Comparison of ENCODE assay signal across 17 mouse cellular contexts in the genomic region with DNA sequence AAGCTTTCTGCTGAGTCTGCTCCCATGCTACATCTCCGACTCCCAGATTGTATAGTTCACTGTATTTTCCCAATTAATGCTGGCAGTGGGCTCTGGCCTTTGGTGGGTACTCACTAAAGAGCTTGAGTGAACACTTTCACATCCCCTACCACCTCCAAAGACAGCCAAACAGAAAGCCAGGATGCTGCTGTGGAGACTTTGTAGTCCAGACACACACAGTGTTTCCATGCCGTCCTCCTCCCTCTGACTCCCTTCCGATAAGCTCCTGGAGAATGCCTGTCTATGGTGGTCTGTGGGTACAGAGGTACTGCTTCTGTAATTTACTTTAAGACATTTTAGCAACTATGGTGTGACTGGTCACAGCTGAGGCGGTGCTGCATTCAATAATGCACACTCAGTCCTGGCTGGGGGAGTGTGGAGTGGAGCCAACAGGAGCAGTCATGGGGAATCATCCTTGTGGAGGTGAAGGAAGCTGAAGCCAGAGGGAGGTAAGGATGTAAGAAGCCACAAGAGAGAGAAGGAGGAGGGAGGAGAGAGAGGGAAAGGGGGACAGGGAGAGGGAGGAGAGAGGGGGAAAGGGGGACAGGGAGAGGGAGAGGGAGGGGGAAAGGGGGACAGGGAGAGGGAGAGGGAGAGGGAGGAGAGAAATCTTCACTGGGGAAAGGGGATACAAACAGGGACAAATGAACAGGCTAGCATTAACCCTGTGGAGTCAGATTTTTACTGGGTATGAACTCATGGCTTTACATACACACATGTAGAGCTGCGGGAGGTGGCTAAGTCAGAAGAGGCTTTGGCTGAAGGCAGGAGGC. TPM values are rescaled to one million over a fixed set of nuclear protein-coding genes. Genes with fewer than 3 reads are reported as not detected.
DNase-seq lines count a peak whose midpoint lies in the region; ATAC-seq and TF ChIP-seq lines count a peak whose summit lies in the region.
"Had no signal": no experiment of that assay in that cellular context is flagged by ENCODE, and none has a peak within 500 bp of the region (broad histone marks: within the 10 kb centered on the region; RNA-seq: fewer than 3 reads in every experiment).

No protein-coding gene starts in this region.

- H3K4me1 ChIP-seq in intestine, embryonic 16.5 days (ENCODE audit: control insufficient read depth, insufficient read depth, low read length): no peaks in the 10 kb centered on the region
- no peaks in the 10 kb centered on the region for H3K4me1 ChIP-seq in intestine, embryonic 15.5 days (replicated peaks)
- no peaks in the 10 kb centered on the region for H3K4me1 ChIP-seq in stomach, embryonic 16.5 days (ENCODE audit: control insufficient read depth, insufficient read depth, low read length)
- no peaks in the 10 kb centered on the region for H3K4me1 ChIP-seq in stomach, postnatal 0 days (replicated peaks; ENCODE audit: control insufficient read depth, insufficient read depth)
- no peaks in the 10 kb centered on the region for H3K4me1 ChIP-seq in hindbrain, postnatal 0 days (ENCODE audit: insufficient read depth, low read length)
- H3K4me1 ChIP-seq: limb, embryonic 15.5 days had no signal

- H3K36me3 ChIP-seq in intestine, embryonic 16.5 days (ENCODE audit: control insufficient read depth, insufficient read depth, low read length): no peaks in the 10 kb centered on the region
- H3K36me3 ChIP-seq in intestine, embryonic 15.5 days: no peaks in the 10 kb centered on the region
- H3K36me3 ChIP-seq in stomach, embryonic 16.5 days (ENCODE audit: control insufficient read depth, insufficient read depth, low read length): no peaks in the 10 kb centered on the region
- no peaks in the 10 kb centered on the region for H3K36me3 ChIP-seq in stomach, postnatal 0 days (ENCODE audit: control insufficient read depth, insufficient read depth, low read length)
- H3K36me3 ChIP-seq in hindbrain, postnatal 0 days (ENCODE audit: insufficient read depth, low read length): no peaks in the 10 kb centered on the region

- H3K27ac ChIP-seq in intestine, embryonic 16.5 days (ENCODE audit: low read length): no peak overlapping the region
- H3K27ac ChIP-seq in intestine, embryonic 15.5 days: no peak overlapping the region
- no peak overlapping the region for H3K27ac ChIP-seq in stomach, embryonic 16.5 days (ENCODE audit: low read length)
- no peak overlapping the region for H3K27ac ChIP-seq in stomach, postnatal 0 days (replicated peaks)
- peak overlapping the region; percentile 56 for H3K27ac ChIP-seq in hindbrain, postnatal 0 days
- H3K27ac ChIP-seq: limb, embryonic 15.5 days had no signal

- no peak for TF ChIP-seq EP300 in stomach, postnatal 0 days (optimal IDR thresholded peaks at IDR 0.05)

- H3K4me2 ChIP-seq in intestine, embryonic 16.5 days (ENCODE audit: low read depth, low read length): no peak overlapping the region
- H3K4me2 ChIP-seq in intestine, embryonic 15.5 days (replicated peaks): no peak overlapping the region
- H3K4me2 ChIP-seq in stomach, embryonic 16.5 days (ENCODE audit: low read depth, low read length): no peak overlapping the region
- no peak overlapping the region for H3K4me2 ChIP-seq in stomach, postnatal 0 days (replicated peaks; ENCODE audit: low read depth)
- no peak overlapping the region for H3K4me2 ChIP-seq in hindbrain, postnatal 0 days (ENCODE audit: low read depth, low read length)
- H3K4me2 ChIP-seq: limb, embryonic 15.5 days; lung, embryonic 14.5 days had no signal

- 70% methylated on average over 5 of the region's 5 CpGs for WGBS in intestine, embryonic 16.5 days
- 72% methylated on average over 5 of the region's 5 CpGs for WGBS in intestine, embryonic 15.5 days
- 66% methylated on average over 5 of the region's 5 CpGs for WGBS in stomach, embryonic 16.5 days
- WGBS in stomach, postnatal 0 days: 79% methylated on average over 5 of the region's 5 CpGs
- WGBS in hindbrain, postnatal 0 days: 59% methylated on average over 5 of the region's 5 CpGs

- H3K4me3 ChIP-seq in intestine, embryonic 16.5 days (ENCODE audit: low read length): no peak overlapping the region
- no peak overlapping the region for H3K4me3 ChIP-seq in intestine, embryonic 15.5 days (replicated peaks)
- H3K4me3 ChIP-seq in stomach, embryonic 16.5 days (replicated peaks; ENCODE audit: low read length): no peak overlapping the region
- H3K4me3 ChIP-seq in stomach, postnatal 0 days (ENCODE audit: low read depth, low read length): no peak overlapping the region
- no peak overlapping the region for H3K4me3 ChIP-seq in hindbrain, postnatal 0 days (ENCODE audit: low read length)
- H3K4me3 ChIP-seq: limb, embryonic 15.5 days had no signal

- no peak for TF ChIP-seq CTCF in stomach, postnatal 0 days (IDR thresholded peaks at IDR 0.05; ENCODE audit: low read depth)
- TF ChIP-seq CTCF in hindbrain, postnatal 0 days (IDR thresholded peaks at IDR 0.05; ENCODE audit: low read depth): no peak

- H3K27me3 ChIP-seq in intestine, embryonic 16.5 days (replicated peaks; ENCODE audit: control insufficient read depth, insufficient read depth, low read length): no peaks in the 10 kb centered on the region
- no peaks in the 10 kb centered on the region for H3K27me3 ChIP-seq in intestine, embryonic 15.5 days (replicated peaks)
- no peaks in the 10 kb centered on the region for H3K27me3 ChIP-seq in stomach, embryonic 16.5 days (ENCODE audit: control insufficient read depth, insufficient read depth, low read length)
- no peaks in the 10 kb centered on the region for H3K27me3 ChIP-seq in stomach, postnatal 0 days (ENCODE audit: control insufficient read depth, insufficient read depth, low read length)
- no peaks in the 10 kb centered on the region for H3K27me3 ChIP-seq in hindbrain, postnatal 0 days (ENCODE audit: insufficient read depth, low read length)
- H3K27me3 ChIP-seq: limb, embryonic 15.5 days had no signal

- ATAC-seq in intestine, embryonic 16.5 days: 0 out of 2 replicates have a peak, but pooled peaks have one; percentile 9
- ATAC-seq in intestine, embryonic 15.5 days: no peak
- 0 out of 2 replicates have a peak, but pooled peaks have one; percentile 19 for ATAC-seq in stomach, embryonic 16.5 days (ENCODE audit: insufficient read depth, low FRiP score)
- no peak for ATAC-seq in stomach, postnatal 0 days (ENCODE audit: low FRiP score, low TSS enrichment)
- ATAC-seq in hindbrain, postnatal 0 days: peak; percentile 60
- ATAC-seq: activated CD4-positive, CD25-positive, alpha-beta regulatory T cell, adult 4 months; CD4-positive, CD25-positive, alpha-beta regulatory T cell, adult 4 months had no signal

- H3K9me3 ChIP-seq in intestine, embryonic 16.5 days (ENCODE audit: control insufficient read depth, low read length): no peaks in the 10 kb centered on the region
- H3K9me3 ChIP-seq in intestine, embryonic 15.5 days: no peaks in the 10 kb centered on the region
- H3K9me3 ChIP-seq in stomach, embryonic 16.5 days (replicated peaks; ENCODE audit: control insufficient read depth, low read length): no peaks in the 10 kb centered on the region
- no peaks in the 10 kb centered on the region for H3K9me3 ChIP-seq in stomach, postnatal 0 days (ENCODE audit: control insufficient read depth, low read length)
- no peaks in the 10 kb centered on the region for H3K9me3 ChIP-seq in hindbrain, postnatal 0 days (ENCODE audit: low read length)
- H3K9me3 ChIP-seq: limb, embryonic 15.5 days had no signal

- no peak for DNase-seq in stomach, postnatal 0 days (ENCODE audit: low spot score)
- DNase-seq in hindbrain, postnatal 0 days (ENCODE audit: low spot score): peak; percentile 11
- DNase-seq in urinary bladder, postnatal 4 days (ENCODE audit: low spot score in 2 of 2): no peak
- DNase-seq in right cerebral cortex, postnatal 25 days: no peak
- DNase-seq: cerebellum, adult 11-12 months; heart, postnatal 10 days; kidney, adult 11 months; lung, embryonic 14.5 days; thymus, adult 18-20 months had no signal

- H3K9ac ChIP-seq in intestine, embryonic 16.5 days (ENCODE audit: low read depth, low read length): no peak overlapping the region
- no peak overlapping the region for H3K9ac ChIP-seq in intestine, embryonic 15.5 days
- H3K9ac ChIP-seq in stomach, embryonic 16.5 days (ENCODE audit: low read length): no peak overlapping the region
- no peak overlapping the region for H3K9ac ChIP-seq in stomach, postnatal 0 days (ENCODE audit: low read length)
- no peak overlapping the region for H3K9ac ChIP-seq in hindbrain, postnatal 0 days (replicated peaks; ENCODE audit: low read length)
- H3K9ac ChIP-seq: limb, embryonic 15.5 days; lung, embryonic 14.5 days had no signal

RNA-seq across cellular contexts. Expression of a gene that starts 32.2 kb away (rescaled TPM):
- 45.3 and 80.2 TPM in 2 replicates for polyA plus RNA-seq in intestine, embryonic 16.5 days (2015; fragmentation: Nextera tagmentation; extraction: Ambion mirVana)
- polyA plus RNA-seq in intestine, embryonic 15.5 days (2015; fragmentation: Nextera tagmentation; extraction: Ambion mirVana): 19.6 and 25.1 TPM in 2 replicates
- 8.0 TPM in 2 replicates for polyA plus RNA-seq in stomach, embryonic 16.5 days (2015; fragmentation: Nextera tagmentation; extraction: Ambion mirVana)
- polyA plus RNA-seq in stomach, postnatal 0 days (2015; fragmentation: Nextera tagmentation; extraction: Ambion mirVana): 1.3 and 2.8 TPM in 2 replicates
- 0.26 and 1.0 TPM in 2 replicates for total RNA-seq in hindbrain, postnatal 0 days (2014; rRNA removed)
- 0.78 and 0.85 TPM in 2 replicates for polyA plus RNA-seq in hindbrain, postnatal 0 days (2015; fragmentation: Nextera tagmentation; extraction: Ambion mirVana)
- total RNA-seq: gastrocnemius, adult 18-20 months; heart, adult 8-10 months had no signal

RNA-seq across cellular contexts. Expression of a gene that starts 52.2 kb away (rescaled TPM):
- 77.5 and 77.8 TPM in 2 replicates for polyA plus RNA-seq in intestine, embryonic 16.5 days (2015; fragmentation: Nextera tagmentation; extraction: Ambion mirVana)
- 80.0 and 89.9 TPM in 2 replicates for polyA plus RNA-seq in intestine, embryonic 15.5 days (2015; fragmentation: Nextera tagmentation; extraction: Ambion mirVana)
- polyA plus RNA-seq in stomach, embryonic 16.5 days (2015; fragmentation: Nextera tagmentation; extraction: Ambion mirVana): 61.2 and 61.3 TPM in 2 replicates
- polyA plus RNA-seq in stomach, postnatal 0 days (2015; fragmentation: Nextera tagmentation; extraction: Ambion mirVana): 54.5 and 62.4 TPM in 2 replicates
- total RNA-seq in hindbrain, postnatal 0 days (2014; rRNA removed): 32.9 and 45.6 TPM in 2 replicates
- 73.0 and 79.3 TPM in 2 replicates for polyA plus RNA-seq in hindbrain, postnatal 0 days (2015; fragmentation: Nextera tagmentation; extraction: Ambion mirVana)

Comparison
In these comparisons a context has a peak if more than half of its experiments do, and no peak if none do; other contexts are left out.
1. ATAC-seq: peak in intestine, embryonic 16.5 days (single experiment), stomach, embryonic 16.5 days (single experiment) and hindbrain, postnatal 0 days (single experiment); none in intestine, embryonic 15.5 days (single experiment) and stomach, postnatal 0 days (single experiment).